Mouse (Mus musculus) forelimb bud, embryonic 11.5 days (tissue): ENCODE data around the gene Unc13a.

Experiments used
- DNase-seq: peaks from one replicate; pipeline ENCODE4 v3.0.0-alpha.2; 2012; ENCODE audit warnings: low read depth, low spot score

Gene Unc13a

DNA sequence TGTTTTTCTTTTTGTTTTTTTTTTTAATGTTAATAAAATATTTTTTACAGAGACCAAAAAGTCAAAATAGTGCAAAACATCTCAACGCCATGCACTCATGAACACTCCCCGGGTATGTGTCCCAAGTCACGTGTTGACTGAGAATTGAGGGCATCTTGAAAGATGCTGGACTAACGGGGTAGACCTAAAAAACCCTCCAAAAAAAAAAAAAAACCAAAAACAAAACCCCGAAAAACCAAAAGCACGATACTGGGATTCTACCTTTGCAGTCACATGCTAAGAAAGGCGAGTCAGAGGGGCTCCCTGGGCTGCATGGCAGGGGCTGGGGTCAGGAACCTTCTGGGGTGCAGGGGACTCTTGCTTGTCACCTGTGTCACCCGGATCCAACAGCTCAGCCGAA lies 44.8 kb downstream of the Unc13a start:
- no peak for DNase-seq

DNA sequence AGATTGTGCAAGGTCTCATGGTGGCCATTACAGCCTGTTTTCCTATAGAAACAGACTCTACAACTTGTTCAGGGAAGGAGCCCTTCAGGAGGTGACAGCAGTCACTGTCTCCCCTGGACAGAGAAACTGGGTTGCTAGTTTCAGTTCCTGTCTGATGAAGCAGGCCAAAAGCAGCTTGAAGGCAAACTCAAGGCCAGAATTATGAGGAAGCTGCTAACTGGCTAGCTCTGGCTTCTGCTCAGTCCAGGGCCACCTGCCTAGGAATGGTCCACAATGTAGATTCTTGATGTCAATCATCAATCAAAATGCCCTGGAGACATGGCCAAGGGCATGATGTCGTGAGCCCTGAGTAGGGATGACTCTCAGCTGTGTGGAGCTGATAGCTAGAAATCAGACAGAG lies 46.5 kb downstream of the Unc13a start:
- no peak for DNase-seq

DNA sequence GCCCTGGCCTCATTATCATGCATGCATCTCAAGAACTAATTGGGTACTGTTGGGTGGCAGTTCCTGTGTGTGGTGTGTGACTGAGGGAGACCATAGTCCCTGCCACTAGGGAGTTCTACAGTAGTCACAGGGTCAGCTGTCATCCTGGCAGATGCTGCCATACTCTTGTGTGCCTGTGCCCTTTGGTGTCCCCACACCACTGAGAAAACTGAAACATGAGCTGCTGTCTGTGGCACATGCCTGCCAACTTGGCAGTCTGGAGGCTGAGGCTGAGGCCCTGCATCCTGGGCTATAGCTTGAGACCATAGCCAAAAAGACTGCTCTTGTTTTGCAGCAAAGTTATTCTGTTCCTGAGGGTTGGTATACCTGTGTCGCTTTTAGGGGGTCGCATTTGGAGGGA lies 51.8 kb downstream of the Unc13a start:
- DNase-seq: no peak

- no peak for DNase-seq
Observed at GRCm38 (mm10) chr8:71613418-71613817, 58.1 kb downstream of the Unc13a start.

DNA sequence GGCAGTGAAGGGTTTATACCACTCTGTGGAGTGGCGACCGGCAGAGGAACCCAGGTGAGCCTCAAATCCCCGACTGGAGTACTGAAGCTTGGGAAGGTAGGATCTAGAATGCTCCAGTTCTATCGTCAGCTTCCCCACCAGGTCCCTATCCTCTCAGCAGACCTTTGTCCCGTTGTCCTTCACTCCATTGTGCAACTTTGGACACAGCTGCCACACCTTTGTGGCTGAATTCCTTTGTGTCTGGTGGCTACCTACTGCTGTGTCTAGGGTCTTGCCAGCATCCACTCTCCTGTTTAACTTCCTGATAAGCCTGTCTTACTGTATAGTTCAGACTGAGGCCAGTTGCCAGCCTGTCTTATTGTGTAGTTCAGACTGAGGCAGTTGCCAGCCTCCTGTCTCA lies 59.4 kb downstream of the Unc13a start:
- DNase-seq: no peak

DNA sequence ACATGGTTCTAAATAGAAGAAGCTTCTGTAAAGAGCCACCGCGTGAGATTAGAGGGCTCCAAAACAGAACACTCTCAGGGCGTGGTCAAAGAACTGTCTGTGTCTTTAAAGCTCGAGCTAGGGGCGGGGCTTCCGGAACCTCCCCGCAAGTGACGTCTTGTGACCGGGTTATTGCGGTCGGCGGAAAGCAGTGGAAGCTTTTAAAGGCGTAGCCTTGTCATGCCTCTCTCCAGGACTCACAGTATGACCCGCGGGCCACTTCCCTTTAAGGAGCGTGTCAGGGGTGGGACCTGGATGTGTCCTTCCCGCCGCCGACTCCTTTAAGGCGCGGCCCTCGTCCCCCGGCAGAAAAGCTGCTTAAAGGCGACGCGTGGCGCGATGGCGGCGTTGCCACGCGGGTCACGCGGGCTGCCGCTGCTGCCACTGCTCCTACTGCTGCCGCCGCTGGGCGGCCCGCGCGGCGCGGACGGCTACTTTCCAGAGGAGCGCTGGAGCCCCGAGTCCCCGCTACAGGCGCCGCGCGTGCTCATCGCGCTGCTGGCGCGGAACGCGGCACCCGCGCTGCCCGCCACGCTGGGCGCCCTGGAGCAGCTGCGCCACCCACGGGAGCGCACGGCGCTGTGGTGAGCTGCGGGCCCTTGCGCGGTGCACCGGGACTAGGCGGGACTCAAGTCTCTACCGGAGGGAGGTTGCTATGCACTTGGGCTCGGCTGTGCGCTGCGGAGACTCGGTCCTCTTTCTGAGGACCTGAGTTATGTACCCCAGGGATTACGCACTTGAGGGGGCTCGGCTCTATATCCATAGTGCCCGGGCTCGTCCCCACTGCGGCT lies 60.5 kb downstream of the Unc13a start, which contains the start of gene Colgalt1:
Gene Colgalt1, plus strand, starts transcription at position 177 of the 830 bp plus-strand sequence.
- DNase-seq: peak; percentile 97

GRCm38 (mm10) chr8:71604021-71604420 lies 67.5 kb downstream of the Unc13a start:
- DNase-seq: no peak

GRCm38 (mm10) chr8:71602666-71603334 lies 68.8 kb downstream of the Unc13a start:
- DNase-seq: peak; percentile 76

- DNase-seq: no peak
Observed at GRCm38 (mm10) chr8:71601939-71602665, 69.5 kb downstream of the Unc13a start.

DNA sequence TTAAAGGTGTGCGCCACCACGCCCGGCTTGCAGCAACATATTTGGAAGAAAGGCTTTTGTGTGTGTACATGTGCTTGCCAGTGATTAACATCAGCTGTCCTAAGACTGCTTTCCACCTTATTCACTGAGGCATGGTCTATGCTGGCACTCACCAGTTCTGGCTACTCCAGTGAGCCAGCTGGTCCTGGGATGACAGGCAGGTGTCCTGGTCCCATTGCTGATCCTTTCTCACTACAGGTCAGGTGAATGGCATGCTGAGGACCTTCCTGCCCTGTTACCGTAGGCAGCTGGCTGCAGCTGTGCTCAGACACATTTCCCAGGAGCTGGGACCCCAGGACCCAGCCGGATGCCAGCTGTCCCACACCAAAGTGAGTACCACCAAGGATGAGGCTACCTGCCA lies 72.7 kb downstream of the Unc13a start:
- no peak for DNase-seq

- DNase-seq: no peak
Observed at GRCm38 (mm10) chr8:71598375-71598774, 73.2 kb downstream of the Unc13a start.

GRCm38 (mm10) chr8:71597451-71597850 lies 74.1 kb downstream of the Unc13a start, which contains the start of gene Fam129c:
Gene Fam129c, plus strand, starts transcription at chr8:71597648.
- no peak for DNase-seq

DNA sequence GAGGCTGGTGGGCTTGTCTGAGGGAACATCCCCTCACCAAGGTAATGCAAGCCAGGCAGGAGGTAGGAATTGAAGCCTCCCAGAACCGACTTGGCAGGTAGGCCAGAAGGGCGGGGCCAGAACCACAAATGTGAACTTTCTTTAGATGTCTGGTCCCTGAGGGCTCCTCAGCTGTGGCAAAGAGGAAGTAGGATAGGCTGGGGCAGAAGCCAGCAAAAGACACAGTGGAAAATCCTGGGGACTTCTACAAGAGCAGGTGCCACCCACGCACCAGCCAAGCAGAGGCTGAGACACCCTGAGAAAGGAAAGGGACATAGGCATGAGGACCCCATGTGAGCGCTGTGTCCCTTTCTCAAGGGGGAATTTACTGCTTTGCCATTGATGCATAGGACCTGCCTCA lies 74.8 kb downstream of the Unc13a start:
- no peak for DNase-seq

- DNase-seq: no peak
Observed at GRCm38 (mm10) chr8:71596384-71596783, 75.2 kb downstream of the Unc13a start.

GRCm38 (mm10) chr8:71595862-71596261 lies 75.7 kb downstream of the Unc13a start:
- peak; percentile 81 for DNase-seq

GRCm38 (mm10) chr8:71594324-71594722 lies 77.2 kb downstream of the Unc13a start:
- DNase-seq: no peak

DNA sequence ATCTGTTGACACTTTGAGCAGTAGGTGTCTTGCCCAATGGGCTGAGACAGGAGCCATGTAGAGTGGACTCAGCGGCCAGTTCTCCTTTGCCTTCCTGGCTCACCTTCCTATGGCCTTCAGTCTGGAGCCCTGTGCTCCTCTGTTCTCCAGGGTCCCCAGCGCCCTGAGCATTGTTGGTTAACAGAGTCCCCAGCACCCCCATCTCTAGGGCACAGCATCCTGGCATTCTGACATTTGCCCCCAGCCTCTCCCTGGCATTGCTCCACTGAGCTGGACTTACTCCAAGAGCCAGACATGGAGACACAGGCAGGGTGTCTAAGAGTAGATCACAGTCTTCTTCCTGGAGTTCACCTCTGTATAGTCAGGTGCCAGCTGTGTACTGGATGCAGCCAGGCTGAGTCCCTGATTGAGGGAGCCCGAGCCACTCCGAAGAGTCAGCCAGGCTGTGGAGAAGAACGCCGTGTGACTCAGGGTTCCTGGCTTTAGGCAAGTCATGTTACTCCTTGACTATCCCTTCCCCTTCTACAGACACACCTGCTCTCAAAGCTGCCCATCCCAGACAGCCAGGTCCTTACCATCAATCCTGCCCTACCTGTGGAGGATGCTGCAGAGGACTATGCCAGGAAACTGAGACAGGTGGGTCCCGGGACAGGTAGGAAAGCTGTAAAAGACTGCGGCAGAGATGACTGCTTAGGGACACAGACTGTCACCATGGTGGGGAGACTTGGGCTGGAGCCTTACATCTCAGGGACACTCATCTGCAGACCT lies 77.8 kb downstream of the Unc13a start:
- DNase-seq: no peak

- DNase-seq: no peak
Observed at GRCm38 (mm10) chr8:71592374-71593170, 79.0 kb downstream of the Unc13a start.

- peak; percentile 92 for DNase-seq
Observed at GRCm38 (mm10) chr8:71591471-71592373, 79.8 kb downstream of the Unc13a start, which contains the start of gene Pgls. Gene Pgls, plus strand, starts transcription at chr8:71592176.
